Mouse (Mus musculus): ENCODE results near the gene Mas1. TPM values are rescaled to one million over a fixed set of nuclear protein-coding genes. Genes with fewer than 3 reads are reported as not detected.

The Mas1 gene
- polyA plus RNA-seq, 1 experiment: not detected

DNA sequence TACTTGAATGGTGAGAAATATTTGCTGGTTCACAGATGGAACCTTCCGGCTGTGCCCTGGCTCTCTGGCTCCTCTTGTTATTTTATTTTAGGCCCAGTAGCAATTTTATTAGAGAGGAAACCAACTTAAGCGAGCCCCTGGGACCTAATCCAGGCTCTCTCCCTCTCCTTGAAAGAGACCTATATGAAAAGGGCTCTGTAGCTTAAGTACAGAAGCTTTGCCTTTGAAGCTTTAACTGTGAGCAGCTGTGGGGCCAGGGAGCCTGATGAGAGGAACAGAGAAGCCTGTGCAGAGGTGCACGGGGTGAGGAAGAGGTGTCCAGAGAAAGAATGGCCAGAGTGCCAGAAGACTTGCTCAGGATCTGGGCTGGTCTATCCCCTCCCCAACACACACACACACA is 33.1 kb downstream of the Mas1 start:
- 0 out of 2 replicates have a peak, but pooled peaks cover 3% of the 10 kb centered on the region for H3K4me1 ChIP-seq
- peaks cover 34% of the 10 kb centered on the region for H3K27me3 ChIP-seq (replicated peaks)
- TF ChIP-seq FLI1 (IDR thresholded peaks at IDR 0.05; ENCODE audit: low read length): no peak
- TF ChIP-seq GATA1 (IDR thresholded peaks at IDR 0.05; ENCODE audit: borderline replicate concordance, low read length): no peak
- no peak overlapping the region for H3K4me3 ChIP-seq (replicated peaks)
- peaks cover 8% of the 10 kb centered on the region; the same call in 1 of the 2 replicates for H3K9me3 ChIP-seq
- H3K36me3 ChIP-seq (replicated peaks; ENCODE audit: low read length): no peaks in the 10 kb centered on the region

DNA sequence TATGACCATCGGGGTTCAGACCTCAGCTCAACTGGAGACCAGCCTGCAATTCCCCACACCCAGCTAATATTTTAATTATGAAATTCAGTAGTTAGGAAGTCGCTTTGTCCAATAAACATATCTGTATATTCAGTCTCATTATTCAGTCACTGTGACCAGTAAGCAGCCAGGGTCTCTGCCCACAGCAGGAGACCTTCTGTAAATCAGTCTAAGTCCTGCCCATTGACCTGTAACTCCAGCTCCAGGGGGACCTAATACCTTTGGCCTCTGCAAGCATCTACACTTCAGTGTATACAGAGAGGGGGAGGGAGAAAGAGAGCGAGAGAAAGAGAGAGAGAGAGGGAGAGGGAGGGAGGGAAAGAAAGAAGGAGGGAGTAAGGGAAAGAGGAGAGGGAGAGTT is 33.6 kb downstream of the Mas1 start:
- Histone ChIP-seq H3K27me3 (replicated peaks) (peaks cover 29% of the 10 kb centered on the region), H3K36me3 (replicated peaks; ENCODE audit: low read length) (no peaks in the 10 kb centered on the region), H3K4me3 (replicated peaks) (no peak overlapping the region), H3K9me3 (peaks cover 8% of the 10 kb centered on the region; the same call in 1 of the 2 replicates), H3K4me1 (0 out of 2 replicates have a peak, but pooled peaks cover 3% of the 10 kb centered on the region)
- TF ChIP-seq GATA1 (IDR thresholded peaks at IDR 0.05; ENCODE audit: borderline replicate concordance, low read length): no peak
- no peak for TF ChIP-seq FLI1 (IDR thresholded peaks at IDR 0.05; ENCODE audit: low read length)

DNA sequence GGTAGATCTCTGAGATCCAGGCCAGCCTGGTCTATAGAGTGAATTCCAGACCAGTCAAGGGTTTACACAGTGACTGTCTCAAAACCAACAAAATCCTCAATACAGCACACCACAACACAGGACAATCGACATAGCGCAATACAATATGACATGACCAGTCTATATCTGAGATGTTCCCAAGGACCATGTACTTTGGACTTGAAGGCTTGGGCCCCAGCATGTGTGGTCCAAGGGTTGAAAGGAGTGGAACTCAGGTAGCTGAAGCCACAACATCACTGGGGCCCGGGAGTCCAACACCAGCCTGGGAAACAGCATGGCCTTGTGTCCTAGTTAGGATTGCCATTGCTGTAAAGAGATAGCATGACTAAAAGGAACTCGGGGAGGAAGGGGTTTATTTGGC is 35.3 kb downstream of the Mas1 start:
- peaks cover 3% of the 10 kb centered on the region; the same call in 1 of the 2 replicates for H3K9me3 ChIP-seq
- TF ChIP-seq GATA1 (IDR thresholded peaks at IDR 0.05; ENCODE audit: borderline replicate concordance, low read length) (no peak), FLI1 (IDR thresholded peaks at IDR 0.05; ENCODE audit: low read length) (no peak)
- H3K36me3 ChIP-seq (replicated peaks; ENCODE audit: low read length): no peaks in the 10 kb centered on the region
- no peak overlapping the region for H3K4me3 ChIP-seq (replicated peaks)
- H3K4me1 ChIP-seq: 0 out of 2 replicates have a peak, but pooled peaks cover 3% of the 10 kb centered on the region
- peaks cover 25% of the 10 kb centered on the region for H3K27me3 ChIP-seq (replicated peaks)

DNA sequence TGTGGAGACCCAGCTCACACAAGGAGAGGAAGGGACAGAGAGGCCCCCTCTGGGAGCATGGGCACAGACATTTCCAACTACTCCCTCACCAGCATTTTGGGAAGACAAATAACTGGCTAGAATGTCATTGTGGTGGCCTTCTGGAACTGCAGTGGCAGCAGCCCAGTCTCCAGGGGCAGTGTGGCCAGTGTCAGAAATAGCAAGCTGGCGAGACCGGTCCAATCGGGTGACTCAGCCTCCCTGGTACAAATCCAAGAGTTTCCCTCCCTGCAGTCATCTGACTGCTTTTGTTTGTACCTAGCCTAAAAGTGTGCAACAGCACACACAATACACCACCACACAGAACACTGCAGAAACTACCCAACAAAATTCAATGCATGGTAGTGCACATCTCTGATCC is 35.7 kb downstream of the Mas1 start:
- Histone ChIP-seq H3K27me3 (replicated peaks) (peaks cover 24% of the 10 kb centered on the region), H3K4me1 (0 out of 2 replicates have a peak, but pooled peaks cover 3% of the 10 kb centered on the region), H3K4me3 (replicated peaks) (no peak overlapping the region), H3K9me3 (peaks cover 3% of the 10 kb centered on the region; the same call in 1 of the 2 replicates), H3K36me3 (replicated peaks; ENCODE audit: low read length) (no peaks in the 10 kb centered on the region)
- TF ChIP-seq FLI1 (IDR thresholded peaks at IDR 0.05; ENCODE audit: low read length): no peak
- no peak for TF ChIP-seq GATA1 (IDR thresholded peaks at IDR 0.05; ENCODE audit: borderline replicate concordance, low read length)

- TF ChIP-seq GATA1 (IDR thresholded peaks at IDR 0.05; ENCODE audit: borderline replicate concordance, low read length) (no peak), FLI1 (IDR thresholded peaks at IDR 0.05; ENCODE audit: low read length) (no peak)
- Histone ChIP-seq H3K4me3 (replicated peaks) (no peak overlapping the region), H3K27me3 (replicated peaks) (peaks cover 14% of the 10 kb centered on the region), H3K36me3 (replicated peaks; ENCODE audit: low read length) (no peaks in the 10 kb centered on the region), H3K9me3 (no peaks in the 10 kb centered on the region), H3K4me1 (0 out of 2 replicates have a peak, but pooled peaks cover 3% of the 10 kb centered on the region)
Measured at GRCm38 (mm10) chr17:12830351-12830750, 37.6 kb downstream of the Mas1 start.

DNA sequence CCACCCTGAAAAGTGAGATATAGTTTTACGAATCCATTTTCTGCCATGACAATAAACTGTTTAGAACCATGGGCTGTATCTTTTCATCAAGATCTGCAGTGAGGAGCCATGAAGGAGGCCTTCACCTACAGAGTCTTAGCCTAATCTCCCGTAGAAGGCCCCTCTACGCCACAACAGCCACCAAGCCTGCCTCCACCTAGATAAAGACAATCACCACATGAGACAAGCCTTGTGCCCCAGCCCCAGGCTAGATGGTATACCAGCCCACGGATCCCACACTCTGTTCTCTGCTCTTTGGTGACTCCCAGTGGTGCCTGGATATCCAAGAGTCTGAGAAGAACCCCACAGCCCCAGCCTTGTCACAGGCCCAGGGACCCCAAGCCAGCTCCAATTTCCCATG is 52.1 kb downstream of the Mas1 start:
- Histone ChIP-seq H3K9me3 (peaks cover 20% of the 10 kb centered on the region), H3K27me3 (replicated peaks) (peaks cover 28% of the 10 kb centered on the region), H3K4me3 (replicated peaks) (no peak overlapping the region), H3K36me3 (replicated peaks; ENCODE audit: low read length) (no peaks in the 10 kb centered on the region), H3K4me1 (peaks cover 6% of the 10 kb centered on the region)
- no peak for TF ChIP-seq FLI1 (IDR thresholded peaks at IDR 0.05; ENCODE audit: low read length)
- TF ChIP-seq GATA1 (IDR thresholded peaks at IDR 0.05; ENCODE audit: borderline replicate concordance, low read length): no peak

DNA sequence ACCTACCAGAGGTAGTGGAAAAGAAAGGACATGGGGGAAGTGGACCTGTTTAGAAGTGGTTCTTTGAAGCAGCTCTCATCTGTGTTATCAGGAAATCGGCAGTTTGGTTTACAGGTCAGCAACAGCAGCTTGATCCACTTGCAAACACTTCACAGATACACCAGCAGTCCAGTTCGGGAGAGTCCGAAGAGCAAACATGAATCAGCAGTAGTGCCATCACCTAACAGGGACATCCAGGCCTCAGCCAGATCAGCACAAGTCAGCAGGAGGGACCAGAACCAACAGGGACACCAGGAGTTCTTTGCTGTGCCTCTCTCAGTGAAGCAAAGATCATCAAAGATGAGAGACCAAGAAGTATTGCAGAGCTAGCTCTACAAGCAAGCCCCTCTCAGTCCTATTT is 53.4 kb downstream of the Mas1 start:
- Histone ChIP-seq H3K27me3 (replicated peaks) (peaks cover 25% of the 10 kb centered on the region), H3K9me3 (peaks cover 13% of the 10 kb centered on the region), H3K4me1 (peaks cover 14% of the 10 kb centered on the region), H3K4me3 (replicated peaks) (no peak overlapping the region), H3K36me3 (replicated peaks; ENCODE audit: low read length) (no peaks in the 10 kb centered on the region)
- no peak for TF ChIP-seq GATA1 (IDR thresholded peaks at IDR 0.05; ENCODE audit: borderline replicate concordance, low read length)

GRCm38 (mm10) chr17:12810973-12811303 is 57.0 kb downstream of the Mas1 start:
- Histone ChIP-seq H3K4me1 (peaks cover 14% of the 10 kb centered on the region), H3K4me3 (replicated peaks) (no peak overlapping the region), H3K27me3 (replicated peaks) (peaks cover 18% of the 10 kb centered on the region), H3K36me3 (replicated peaks; ENCODE audit: low read length) (no peaks in the 10 kb centered on the region), H3K9me3 (peaks cover 13% of the 10 kb centered on the region)
- no peak for TF ChIP-seq FLI1 (IDR thresholded peaks at IDR 0.05; ENCODE audit: low read length)
- no peak for TF ChIP-seq GATA1 (IDR thresholded peaks at IDR 0.05; ENCODE audit: borderline replicate concordance, low read length)

- Histone ChIP-seq H3K4me3 (replicated peaks) (no peak overlapping the region), H3K9me3 (peaks cover 13% of the 10 kb centered on the region), H3K4me1 (peaks cover 14% of the 10 kb centered on the region), H3K36me3 (replicated peaks; ENCODE audit: low read length) (no peaks in the 10 kb centered on the region), H3K27me3 (replicated peaks) (peaks cover 18% of the 10 kb centered on the region)
- TF ChIP-seq FLI1 (IDR thresholded peaks at IDR 0.05; ENCODE audit: low read length) (no peak), GATA1 (IDR thresholded peaks at IDR 0.05; ENCODE audit: borderline replicate concordance, low read length) (no peak)
Measured at GRCm38 (mm10) chr17:12810103-12810972, 57.6 kb downstream of the Mas1 start.

DNA sequence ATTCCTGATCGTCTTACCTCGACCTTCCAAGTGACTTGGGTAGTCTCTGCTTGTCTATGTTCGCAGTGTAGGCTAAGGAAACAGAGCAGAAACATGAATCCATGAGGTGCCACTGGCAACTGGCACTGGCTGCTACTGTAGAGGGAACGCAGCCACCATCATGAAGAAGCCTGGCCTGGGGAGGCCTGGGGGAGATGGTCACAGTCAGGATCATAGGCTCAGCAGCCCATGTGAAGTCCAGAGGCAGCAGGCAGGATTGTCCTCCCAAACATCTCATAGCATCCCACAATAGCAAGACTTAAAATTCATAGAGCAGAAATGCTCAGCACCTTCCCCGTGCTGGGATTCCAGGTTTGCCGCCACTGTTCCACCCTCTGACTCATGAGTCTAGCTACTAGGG is 59.1 kb downstream of the Mas1 start:
- TF ChIP-seq FLI1 (IDR thresholded peaks at IDR 0.05; ENCODE audit: low read length) (no peak), GATA1 (IDR thresholded peaks at IDR 0.05; ENCODE audit: borderline replicate concordance, low read length) (no peak)
- Histone ChIP-seq H3K4me3 (replicated peaks) (no peak overlapping the region), H3K27me3 (replicated peaks) (peaks cover 20% of the 10 kb centered on the region), H3K36me3 (replicated peaks; ENCODE audit: low read length) (no peaks in the 10 kb centered on the region), H3K9me3 (peaks cover 10% of the 10 kb centered on the region), H3K4me1 (peaks cover 14% of the 10 kb centered on the region)

Data from megakaryocyte, embryonic 14.5 days (primary cell).